Mouse (Mus musculus) ovary, postnatal 36 days (tissue): Measurements from ENCODE around the gene Gm47995.
"Not testable (repeated sequence)": the region's sequence is repeated elsewhere in the genome, so short reads cannot be mapped to it uniquely, and the experiment has no call there.

Experiments used
- DNase-seq: peaks from one replicate; pipeline ENCODE4 v3.0.0; 2022; ENCODE audit warnings: low spot score, mixed read lengths

Gene Gm47995

GRCm38 (mm10) chr1:151186879-151187424 is 11.3 kb upstream of the Gm47995 start:
- DNase-seq, result not testable (repeated sequence)

GRCm38 (mm10) chr1:151188469-151188868 is 9.8 kb upstream of the Gm47995 start:
- no peak for DNase-seq

- DNase-seq, result not testable (repeated sequence)
These were observed 6.2 kb upstream of the Gm47995 start, which contains the start of gene Gm8947 for GRCm38 (mm10) chr1:151192075-151192474. Gm8947 (plus strand) TSS chr1:151192376.

- not testable (repeated sequence) for DNase-seq
These were observed 5.5 kb upstream of the Gm47995 start for GRCm38 (mm10) chr1:151192739-151193138.

GRCm38 (mm10) chr1:151195986-151196385 is 2.3 kb upstream of the Gm47995 start:
- not testable (repeated sequence) for DNase-seq

GRCm38 (mm10) chr1:151196690-151197089 is 1.6 kb upstream of the Gm47995 start:
- not testable (repeated sequence) for DNase-seq

GRCm38 (mm10) chr1:151200620-151201019 is 2.4 kb downstream of the Gm47995 start:
- DNase-seq, result not testable (repeated sequence)

GRCm38 (mm10) chr1:151202771-151203170 is 4.5 kb downstream of the Gm47995 start:
- not testable (repeated sequence) for DNase-seq

- DNase-seq, result not testable (repeated sequence)
These were observed 5.6 kb downstream of the Gm47995 start, which contains the start of gene 3110040M04Rik for GRCm38 (mm10) chr1:151203818-151204217. 3110040M04Rik (plus strand) TSS chr1:151204121.

GRCm38 (mm10) chr1:151208493-151208892 is 10.2 kb downstream of the Gm47995 start:
- not testable (repeated sequence) for DNase-seq

- not testable (repeated sequence) for DNase-seq
These were observed 10.7 kb downstream of the Gm47995 start for GRCm38 (mm10) chr1:151208944-151209343.

- DNase-seq, result not testable (repeated sequence)
These were observed 11.6 kb downstream of the Gm47995 start, which contains the start of gene Gm47996 for GRCm38 (mm10) chr1:151209824-151210355. Gm47996 (plus strand) TSS chr1:151210131.

GRCm38 (mm10) chr1:151211666-151212065 is 13.4 kb downstream of the Gm47995 start:
- DNase-seq, result not testable (repeated sequence)

GRCm38 (mm10) chr1:151214862-151215261 is 16.6 kb downstream of the Gm47995 start:
- DNase-seq, result no peak

- no peak for DNase-seq
These were observed 17.7 kb downstream of the Gm47995 start for GRCm38 (mm10) chr1:151215985-151216384.

- DNase-seq, result no peak
These were observed 18.2 kb downstream of the Gm47995 start for GRCm38 (mm10) chr1:151216417-151216816.

- DNase-seq, result no peak
These were observed 20.8 kb downstream of the Gm47995 start for GRCm38 (mm10) chr1:151219045-151219444.

GRCm38 (mm10) chr1:151220098-151220497 is 21.9 kb downstream of the Gm47995 start:
- DNase-seq, result no peak

GRCm38 (mm10) chr1:151222561-151223267 is 24.5 kb downstream of the Gm47995 start:
- DNase-seq, result no peak

GRCm38 (mm10) chr1:151223377-151223776 is 25.1 kb downstream of the Gm47995 start:
- no peak for DNase-seq

- DNase-seq, result no peak
These were observed 26.3 kb downstream of the Gm47995 start for GRCm38 (mm10) chr1:151224536-151224935.

- DNase-seq, result no peak
These were observed 29.3 kb downstream of the Gm47995 start for GRCm38 (mm10) chr1:151227506-151227905.
